Mouse (Mus musculus): ENCODE results near the gene Clca4b.
"Not testable (repeated sequence)": the region's sequence is repeated elsewhere in the genome, so short reads cannot be mapped to it uniquely, and the experiment has no call there.

Gene Clca4b

DNA sequence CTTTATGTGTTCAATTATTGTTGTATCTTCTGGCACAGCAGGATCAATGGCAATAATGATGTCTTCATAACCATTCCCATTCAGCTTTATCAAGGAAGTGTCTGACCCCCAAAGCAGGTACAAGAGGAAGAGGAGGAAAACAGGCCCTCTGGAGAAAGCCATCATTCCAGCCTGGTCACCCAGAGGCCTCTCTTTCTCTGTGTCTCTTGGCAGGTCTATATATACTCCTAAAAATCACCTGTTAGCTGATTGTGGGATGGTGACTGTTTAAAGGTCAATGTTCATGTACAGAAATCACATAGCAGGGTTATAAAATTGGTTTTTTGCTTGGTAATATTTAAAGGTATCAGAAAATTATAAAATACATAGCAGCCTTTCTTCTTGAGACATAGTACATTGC, at the start of gene Clca4b:
Gene Clca4b (minus strand): TSS at position 195 of the 400 bp plus-strand sequence.
- no peak for DNase-seq (ENCODE audit: extremely low spot score)

- no peak for DNase-seq (ENCODE audit: extremely low spot score)
These were observed 48.2 kb upstream of the Clca4b start for GRCm38 (mm10) chr3:144980551-144980950.

- DNase-seq (ENCODE audit: extremely low spot score): no peak
These were observed 45.3 kb upstream of the Clca4b start for GRCm38 (mm10) chr3:144977631-144978030.

GRCm38 (mm10) chr3:144976091-144976490, 43.8 kb upstream of the Clca4b start:
- no peak for DNase-seq (ENCODE audit: extremely low spot score)

DNA sequence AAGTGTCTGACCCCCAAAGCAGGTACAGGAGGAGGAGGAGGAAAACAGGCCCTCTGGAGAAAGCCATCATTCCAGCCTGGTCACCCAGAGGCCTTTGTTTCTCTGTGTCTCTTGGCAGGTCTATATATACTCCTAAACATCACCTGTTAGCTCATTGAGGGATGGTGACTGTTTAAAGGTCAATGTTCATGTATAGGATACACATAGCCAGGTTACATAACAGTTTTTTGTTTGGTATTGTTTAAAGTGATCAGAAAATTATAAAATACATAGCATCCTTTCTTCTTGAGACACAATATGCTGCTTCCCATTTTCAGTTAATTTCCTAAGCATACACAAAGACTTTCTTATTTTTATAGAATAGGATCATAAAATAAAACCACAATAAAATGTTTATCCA, 42.6 kb upstream of the Clca4b start, which contains the start of gene Clca4a:
Gene Clca4a (minus strand): TSS at position 101 of the 400 bp plus-strand sequence.
- no peak for DNase-seq (ENCODE audit: extremely low spot score)

DNA sequence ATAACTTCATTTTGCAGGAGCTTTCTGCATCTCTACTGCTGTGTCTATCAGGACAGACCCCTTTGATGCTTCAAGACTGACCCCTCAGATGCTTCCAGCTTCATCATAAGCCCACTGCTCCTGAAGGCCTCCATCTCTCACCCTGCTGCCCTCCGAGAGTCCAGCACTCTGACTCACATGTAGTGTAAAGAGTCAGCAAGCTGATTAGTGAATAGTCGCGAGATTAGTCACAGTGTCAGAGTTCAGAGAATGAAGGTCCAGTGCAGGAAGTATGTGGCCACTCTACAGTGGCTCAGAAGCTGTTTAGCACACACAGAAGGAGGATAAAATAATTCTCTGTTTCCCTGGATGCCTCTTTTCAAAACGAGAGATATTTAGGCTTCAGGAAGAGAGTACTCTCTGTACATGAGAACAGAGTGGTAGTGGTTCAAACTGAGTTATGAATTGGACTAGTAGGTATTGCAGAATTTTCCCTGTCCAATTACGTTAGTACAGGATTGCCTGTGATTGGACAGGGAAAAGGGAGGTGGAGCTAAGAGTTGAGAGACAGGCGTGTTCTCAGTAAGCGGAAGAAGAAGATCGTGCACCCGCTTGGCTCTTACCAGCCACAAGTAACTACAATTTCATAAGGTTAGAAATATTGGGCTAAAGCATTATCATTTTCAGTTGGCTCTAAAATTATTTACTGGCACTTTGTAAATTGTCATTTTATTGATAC, 39.4 kb upstream of the Clca4b start:
- peak; percentile 6 for DNase-seq (ENCODE audit: extremely low spot score)

DNA sequence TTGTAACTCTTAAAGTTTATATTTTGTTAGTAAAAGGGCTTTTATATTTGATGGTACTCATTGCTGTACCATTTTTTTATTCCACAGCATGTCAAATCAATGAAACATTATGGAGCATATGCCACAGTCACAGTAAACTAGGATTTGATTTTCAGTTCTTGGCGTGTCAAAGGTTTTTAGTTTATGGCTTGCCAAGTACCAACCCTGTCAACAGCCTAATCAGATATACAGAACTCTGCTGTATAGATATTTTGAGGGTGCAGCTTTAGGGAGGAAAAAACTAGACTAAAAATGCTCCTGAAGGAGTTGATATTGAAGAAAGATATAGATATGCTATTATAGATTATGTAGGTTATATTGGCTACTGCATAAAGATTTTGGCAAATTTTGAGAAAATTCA, 37.4 kb upstream of the Clca4b start:
- no peak for DNase-seq (ENCODE audit: extremely low spot score)

DNA sequence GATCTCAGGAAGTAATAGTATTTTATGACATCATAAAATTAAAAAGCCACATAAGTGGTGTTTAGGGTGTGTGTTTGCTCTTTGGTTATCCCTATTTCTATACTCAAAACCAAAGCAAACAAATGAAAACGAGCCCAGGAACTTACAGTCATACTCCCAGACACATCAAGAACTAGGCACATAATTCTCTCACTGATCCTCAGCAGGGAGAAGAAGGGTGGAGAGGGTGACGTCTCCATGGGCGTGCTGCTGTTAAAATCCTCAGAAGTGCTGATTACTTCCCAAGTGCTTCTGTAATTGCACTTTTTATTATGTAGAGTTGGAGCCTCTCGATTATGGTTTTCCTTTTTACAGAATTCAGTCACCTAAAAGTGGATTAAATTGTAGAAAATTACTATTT, 33.7 kb upstream of the Clca4b start:
- DNase-seq (ENCODE audit: extremely low spot score): no peak

GRCm38 (mm10) chr3:144950829-144951228, 18.5 kb upstream of the Clca4b start:
- DNase-seq (ENCODE audit: extremely low spot score): no peak

- not testable (repeated sequence) for DNase-seq (ENCODE audit: extremely low spot score)
These were observed 15.0 kb upstream of the Clca4b start for GRCm38 (mm10) chr3:144947376-144947775.

DNA sequence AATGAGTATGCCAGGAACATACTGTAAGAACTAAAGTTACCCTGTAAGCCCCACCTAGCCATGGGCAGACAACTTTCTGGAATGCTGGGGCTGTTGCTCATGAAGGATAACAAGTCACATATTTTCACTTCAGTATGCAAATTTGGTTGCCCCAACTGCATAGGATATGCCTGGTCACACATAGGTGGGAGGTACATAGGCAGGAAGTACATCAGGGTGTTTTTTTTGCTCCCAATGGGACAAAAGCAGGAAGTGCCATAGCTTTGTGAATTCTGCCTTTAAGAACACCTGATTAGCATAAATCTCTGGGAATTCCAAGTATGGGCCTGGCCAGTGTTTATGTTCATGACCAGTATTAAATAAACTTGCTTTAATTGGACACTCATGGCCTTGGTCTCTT, 1.3 kb upstream of the Clca4b start:
- DNase-seq (ENCODE audit: extremely low spot score): not testable (repeated sequence)

- DNase-seq (ENCODE audit: extremely low spot score): no peak
These were observed 722 bp upstream of the Clca4b start for GRCm38 (mm10) chr3:144933011-144933491.

DNA sequence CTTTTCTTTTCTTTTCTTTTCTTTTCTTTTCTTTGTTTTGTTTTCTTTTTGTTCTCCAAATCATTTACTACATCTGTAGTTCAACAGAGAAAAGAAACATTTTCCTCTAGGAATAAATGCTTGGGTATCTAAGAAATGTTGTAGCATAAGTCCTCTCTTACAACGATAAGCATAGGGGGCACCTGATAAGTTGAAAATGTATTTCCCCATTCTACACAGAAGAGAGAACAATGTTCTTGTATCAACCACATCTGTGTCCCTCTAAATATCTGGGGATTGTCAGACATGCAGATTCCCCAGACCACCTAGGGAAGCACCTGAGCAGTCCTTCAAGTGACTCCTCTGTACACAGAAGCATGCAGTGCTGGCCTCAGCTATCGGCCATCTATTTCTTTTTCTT, 18.3 kb downstream of the Clca4b start:
- no peak for DNase-seq (ENCODE audit: extremely low spot score)

DNA sequence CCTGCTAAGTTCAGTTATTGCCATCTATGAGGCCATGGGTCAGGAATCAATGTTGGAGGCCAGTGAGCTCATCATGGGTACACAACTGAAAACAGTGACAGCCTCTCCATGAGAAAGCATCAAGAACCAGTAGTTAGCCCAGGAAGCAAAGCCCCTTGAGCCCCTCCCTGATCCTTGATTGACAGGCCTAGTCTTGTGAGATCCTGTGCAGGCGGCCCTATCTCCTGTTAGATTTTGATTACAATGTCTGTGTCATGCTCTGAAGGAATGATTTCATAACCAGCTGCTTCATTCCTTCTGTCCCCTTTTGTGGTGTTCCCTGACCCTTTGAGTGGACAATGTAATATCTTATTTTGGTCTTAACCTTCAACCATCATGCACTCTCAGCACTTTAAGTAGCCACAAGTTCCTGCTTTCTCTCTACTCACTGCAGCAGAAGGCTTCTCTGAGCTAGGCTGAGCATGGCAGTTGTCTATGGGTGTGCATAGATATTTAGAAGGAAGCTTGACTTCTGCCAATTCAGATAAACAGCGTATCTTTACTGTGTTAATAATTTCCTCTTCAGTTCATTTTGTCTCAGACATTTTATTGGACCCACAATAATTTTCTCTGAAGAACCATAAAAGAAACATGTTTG, 35.2 kb downstream of the Clca4b start:
- no peak for DNase-seq (ENCODE audit: extremely low spot score)

GRCm38 (mm10) chr3:144890246-144890758, 42.0 kb downstream of the Clca4b start:
- no peak for DNase-seq (ENCODE audit: extremely low spot score)

DNA sequence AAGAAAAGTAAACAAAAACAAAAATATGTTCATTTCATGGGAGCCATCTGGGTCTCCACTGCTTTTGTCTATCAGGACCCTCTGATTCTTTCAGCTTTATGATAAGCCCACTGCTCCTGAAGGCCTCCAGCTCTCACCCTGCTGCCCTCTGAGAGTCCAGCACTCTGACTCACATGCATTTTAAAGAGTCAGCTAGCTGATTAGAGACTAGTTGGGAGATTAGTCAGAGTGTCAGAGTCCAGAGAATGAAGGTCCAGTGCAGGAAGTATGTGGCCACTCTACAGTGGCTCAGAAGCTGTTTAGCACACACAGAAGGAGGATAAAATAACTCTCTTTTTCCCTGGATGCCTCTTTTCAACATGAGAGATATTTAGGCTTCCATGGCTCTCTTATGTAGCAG, 45.4 kb downstream of the Clca4b start:
- no peak for DNase-seq (ENCODE audit: extremely low spot score)

GRCm38 (mm10) chr3:144872012-144872411, 60.3 kb downstream of the Clca4b start:
- DNase-seq (ENCODE audit: extremely low spot score): not testable (repeated sequence)
